In the genomic region with DNA sequence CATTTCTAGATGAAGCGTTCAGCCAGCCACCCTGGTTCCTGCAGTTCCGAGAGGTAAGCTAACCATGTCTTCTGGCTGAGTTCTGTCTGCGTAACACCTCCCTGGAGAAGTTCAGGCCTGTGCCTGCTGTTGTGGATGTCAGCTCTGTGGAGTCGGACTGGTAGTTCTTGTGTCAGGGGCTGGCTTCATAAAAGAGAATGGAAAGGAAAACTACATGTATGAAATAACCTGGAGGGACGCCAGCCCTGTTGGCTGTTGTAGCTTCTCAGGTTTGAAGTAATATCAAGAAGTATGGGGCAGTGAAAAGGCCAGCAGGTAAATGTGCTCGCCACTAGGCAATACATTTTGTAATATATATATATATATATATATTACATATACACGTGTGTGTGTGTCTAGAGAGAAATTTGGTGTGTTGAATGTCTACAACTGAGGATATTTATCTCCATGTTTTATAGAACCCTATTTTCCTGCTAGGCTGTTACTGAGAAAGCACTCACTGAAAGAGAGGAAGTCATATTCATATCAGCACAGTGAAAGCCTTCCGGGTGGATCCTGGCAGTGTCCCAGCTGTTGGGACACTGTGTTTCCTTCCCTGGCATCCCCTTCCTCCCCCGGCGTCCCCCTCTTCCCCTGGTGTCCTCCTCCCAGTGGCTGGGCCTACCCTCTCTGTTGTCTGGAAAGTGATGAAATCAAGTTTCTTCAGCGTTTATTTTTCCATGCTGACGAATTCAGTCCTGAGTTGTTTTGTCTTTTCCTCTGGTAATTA, we compare ENCODE assay signal across 8 mouse cellular contexts. TPM values are rescaled to one million over a fixed set of nuclear protein-coding genes. Genes with fewer than 3 reads are reported as not detected.
DNase-seq lines count a peak whose midpoint lies in the region; ATAC-seq and TF ChIP-seq lines count a peak whose summit lies in the region.
"Had no signal": no experiment of that assay in that cellular context is flagged by ENCODE, and none has a peak within 500 bp of the region (broad histone marks: within the 10 kb centered on the region; RNA-seq: fewer than 3 reads in every experiment).

No protein-coding gene starts in this region.

- TF ChIP-seq CTCF in layer of hippocampus, adult 2 months (conservative IDR thresholded peaks at IDR 0.05), result no peak

- peak; percentile 63 for DNase-seq in adrenal gland, adult 2 months
- DNase-seq in neural tube, embryonic 10.5 days (ENCODE audit: extremely low spot score, low spot score), result no peak
- DNase-seq in layer of hippocampus, adult 2 months (ENCODE audit: low spot score in 2 of 2), result no peak
- DNase-seq: spleen, adult 18-20 months had no signal

- no peak overlapping the region for H3K9ac ChIP-seq in lung, embryonic 15.5 days

- H3K27ac ChIP-seq in lung, embryonic 15.5 days, result peak overlapping the region; percentile 25; the same call in 1 of the 2 replicates
- no peak overlapping the region for H3K27ac ChIP-seq in layer of hippocampus, adult 2 months

- WGBS in lung, embryonic 15.5 days, result 70% methylated on average over 12 of the region's 12 CpGs

- peaks cover 76% of the 10 kb centered on the region for H3K36me3 ChIP-seq in lung, embryonic 15.5 days

- no peaks in the 10 kb centered on the region for H3K4me1 ChIP-seq in lung, embryonic 15.5 days

- peak; percentile 90 for ATAC-seq in common myeloid progenitor, adult 5-6 weeks (replicated peaks; ENCODE audit: low read depth, poor library complexity, severe bottlenecking)
- peak; percentile 82 to 83; a peak in 3 of 4 replicates for ATAC-seq in hematopoietic stem cell, adult 5-6 weeks (replicated peaks in 1 of 2; ENCODE audit: insufficient read depth in 1 of 2, low FRiP score in 2 of 2, low TSS enrichment in 1 of 2, low read depth in 1 of 2, poor library complexity in 2 of 2, severe bottlenecking in 2 of 2)
- no peak for ATAC-seq in lung, embryonic 15.5 days (ENCODE audit: borderline replicate concordance, extremely low read depth, low FRiP score, low TSS enrichment)
- ATAC-seq in erythroblast, adult 5-6 weeks (replicated peaks; ENCODE audit: low FRiP score, poor library complexity, severe bottlenecking), result no peak

- H3K9me3 ChIP-seq in lung, embryonic 15.5 days, result no peaks in the 10 kb centered on the region

- H3K4me2 ChIP-seq in lung, embryonic 15.5 days, result no peak overlapping the region

- no peak overlapping the region for H3K4me3 ChIP-seq in lung, embryonic 15.5 days
- no peak overlapping the region for H3K4me3 ChIP-seq in layer of hippocampus, adult 2 months

- H3K27me3 ChIP-seq in lung, embryonic 15.5 days, result no peaks in the 10 kb centered on the region

RNA-seq across cellular contexts. Expression of gene Plekha3, which starts 15.5 kb away (rescaled TPM):
- total RNA-seq in adrenal gland, adult 2 months (2021), result 10 to 100 TPM; 45.2 to 57.6 TPM
- polyA plus RNA-seq in adrenal gland, adult 2 months (2012; rRNA removed), result 15.2 and 16.6 TPM in 2 replicates
- total RNA-seq in common myeloid progenitor, adult 5-6 weeks (2017), result 16.2 and 25.4 TPM in 2 replicates
- 25.3 and 28.1 TPM in 2 replicates for total RNA-seq in hematopoietic stem cell, adult 5-6 weeks (2017)
- polyA plus RNA-seq in lung, embryonic 15.5 days (2015; fragmentation: Nextera tagmentation; extraction: Ambion mirVana), result 12.4 and 13.4 TPM in 2 replicates
- 2.5 and 8.2 TPM in 2 replicates for total RNA-seq in erythroblast, adult 5-6 weeks (2015; ENCODE audit: low replicate concordance)
- 2.9 and 7.2 TPM in 2 replicates for total RNA-seq in erythroblast, adult 5-6 weeks (2017; ENCODE audit: low replicate concordance)
- total RNA-seq in layer of hippocampus, adult 2 months (2021), result 10 to 100 TPM; 43.9 to 48.0 TPM

RNA-seq across cellular contexts. Expression of gene Fkbp7, which starts 17.7 kb away (rescaled TPM):
- total RNA-seq in adrenal gland, adult 2 months (2021), result 10 to 100 TPM; 22.8 to 33.6 TPM
- 0.21 and 0.57 TPM in 2 replicates for polyA plus RNA-seq in adrenal gland, adult 2 months (2012; rRNA removed)
- total RNA-seq in common myeloid progenitor, adult 5-6 weeks (2017), result 14.4 and 20.9 TPM in 2 replicates
- total RNA-seq in hematopoietic stem cell, adult 5-6 weeks (2017), result 15.5 and 16.3 TPM in 2 replicates
- polyA plus RNA-seq in lung, embryonic 15.5 days (2015; fragmentation: Nextera tagmentation; extraction: Ambion mirVana), result 70.3 and 73.3 TPM in 2 replicates
- total RNA-seq in erythroblast, adult 5-6 weeks (2015; ENCODE audit: low replicate concordance), result 2.3 TPM in 1 of 2 replicates, not detected in the other
- 0.70 and 2.9 TPM in 2 replicates for total RNA-seq in erythroblast, adult 5-6 weeks (2017; ENCODE audit: low replicate concordance)
- 1 to 10 TPM; 5.0 to 6.1 TPM for total RNA-seq in layer of hippocampus, adult 2 months (2021)

RNA-seq across cellular contexts. Expression of gene Pjvk, which starts 42.3 kb away (rescaled TPM):
- under 1 TPM in 1 of 2 experiments, not detected in 1; 0.24 TPM for total RNA-seq in adrenal gland, adult 2 months (2021)
- polyA plus RNA-seq in adrenal gland, adult 2 months (2012; rRNA removed), result not detected in 2 replicates
- total RNA-seq in common myeloid progenitor, adult 5-6 weeks (2017), result not detected in 2 replicates
- not detected in 2 replicates for total RNA-seq in hematopoietic stem cell, adult 5-6 weeks (2017)
- 0.20 and 0.21 TPM in 2 replicates for polyA plus RNA-seq in lung, embryonic 15.5 days (2015; fragmentation: Nextera tagmentation; extraction: Ambion mirVana)
- not detected in 2 replicates for total RNA-seq in erythroblast, adult 5-6 weeks (2015; ENCODE audit: low replicate concordance)
- total RNA-seq in erythroblast, adult 5-6 weeks (2017; ENCODE audit: low replicate concordance), result not detected in 2 replicates
- under 1 TPM in 1 of 2 experiments, not detected in 1; 0.39 TPM for total RNA-seq in layer of hippocampus, adult 2 months (2021)

RNA-seq across cellular contexts. Expression of gene Prkra, which starts 42.8 kb away (rescaled TPM):
- 10 to 100 TPM; 21.0 to 25.2 TPM for total RNA-seq in adrenal gland, adult 2 months (2021)
- polyA plus RNA-seq in adrenal gland, adult 2 months (2012; rRNA removed), result 19.8 and 21.3 TPM in 2 replicates
- 21.0 and 22.5 TPM in 2 replicates for total RNA-seq in common myeloid progenitor, adult 5-6 weeks (2017)
- total RNA-seq in hematopoietic stem cell, adult 5-6 weeks (2017), result 11.9 and 17.6 TPM in 2 replicates
- polyA plus RNA-seq in lung, embryonic 15.5 days (2015; fragmentation: Nextera tagmentation; extraction: Ambion mirVana), result 68.2 and 73.7 TPM in 2 replicates
- total RNA-seq in erythroblast, adult 5-6 weeks (2015; ENCODE audit: low replicate concordance), result 6.9 and 7.5 TPM in 2 replicates
- total RNA-seq in erythroblast, adult 5-6 weeks (2017; ENCODE audit: low replicate concordance), result 2.2 TPM in 1 of 2 replicates, not detected in the other
- 10 to 100 TPM; 17.7 to 19.3 TPM for total RNA-seq in layer of hippocampus, adult 2 months (2021)

Comparison
In these comparisons a context has a peak if more than half of its experiments do, and no peak if none do; other contexts are left out.
1. ATAC-seq: peak in common myeloid progenitor, adult 5-6 weeks (single experiment) and hematopoietic stem cell, adult 5-6 weeks (2 of 2); none in lung, embryonic 15.5 days (single experiment) and erythroblast, adult 5-6 weeks (single experiment).